Mouse (Mus musculus) ovary, postnatal 10 days (tissue): ENCODE results near the gene Rnf135.
"Not testable (repeated sequence)": the region's sequence is repeated elsewhere in the genome, so short reads cannot be mapped to it uniquely, and the experiment has no call there.

Source experiments
- DNase-seq: peaks from one replicate; pipeline ENCODE4 v3.0.0; 2022; ENCODE audit warnings: low spot score

Rnf135 gene

DNA sequence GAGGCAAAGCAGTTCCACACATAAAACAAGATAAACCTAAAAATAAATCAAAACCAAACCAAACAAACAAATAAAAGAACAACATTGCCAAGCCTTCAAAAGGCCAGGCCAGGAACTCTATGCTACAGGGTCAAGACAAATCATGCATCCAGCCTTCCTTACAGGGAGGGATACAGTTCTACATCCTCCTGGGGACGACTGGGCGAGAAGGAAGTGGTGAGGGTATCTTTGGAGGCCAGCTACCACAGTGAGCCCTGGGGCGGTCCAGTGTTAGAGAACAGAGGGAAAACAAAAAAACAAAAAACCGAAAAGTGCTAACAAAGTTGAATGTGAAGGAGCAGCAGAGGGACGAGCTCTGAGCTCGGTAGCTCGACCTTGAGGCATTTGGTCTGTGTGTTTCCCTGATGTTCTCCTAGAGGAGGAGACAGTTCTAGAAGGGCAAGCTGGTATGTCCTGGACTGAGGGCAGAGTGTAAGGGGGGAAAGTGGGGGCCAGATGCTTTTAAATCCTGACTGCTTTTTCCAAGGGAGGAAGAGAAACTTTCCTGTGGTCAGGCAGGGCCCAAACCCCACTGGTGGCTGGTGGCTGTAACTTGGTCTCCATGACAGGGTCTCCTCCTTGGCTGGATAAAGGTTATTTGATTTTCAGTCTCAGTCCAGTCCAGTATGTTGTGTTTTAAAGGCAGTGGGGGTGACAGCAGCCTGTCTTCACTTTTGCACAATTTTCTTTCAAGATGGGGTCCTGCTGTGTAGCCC, 20.1 kb upstream of the Rnf135 start:
- DNase-seq, result no peak

- DNase-seq, result no peak
Observed at GRCm38 (mm10) chr11:80164224-80164623, 19.4 kb upstream of the Rnf135 start.

GRCm38 (mm10) chr11:80168121-80168520, 15.5 kb upstream of the Rnf135 start:
- no peak for DNase-seq

- DNase-seq, result no peak
Observed at GRCm38 (mm10) chr11:80168611-80169249, 14.9 kb upstream of the Rnf135 start.

GRCm38 (mm10) chr11:80169629-80170028, 14.0 kb upstream of the Rnf135 start:
- no peak for DNase-seq

DNA sequence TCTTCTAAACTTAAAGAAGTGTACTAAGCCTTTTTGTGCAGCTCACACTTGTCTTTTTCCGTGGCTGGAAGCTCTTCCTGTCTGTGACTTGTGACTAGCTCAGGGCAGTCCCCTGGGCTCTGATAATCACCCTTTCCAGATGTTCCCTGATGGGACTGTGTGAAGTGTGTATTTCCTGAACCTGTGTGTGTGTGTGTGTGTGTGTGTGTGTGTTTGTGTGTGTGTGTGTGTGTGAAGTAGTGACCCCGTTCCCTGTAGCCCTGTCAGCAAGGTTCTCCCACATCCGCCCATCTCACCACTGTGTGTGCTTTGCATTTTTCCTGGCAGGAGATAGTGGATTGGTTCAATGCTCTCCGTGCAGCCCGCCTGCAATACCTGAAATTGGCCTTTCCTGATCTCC, 13.3 kb upstream of the Rnf135 start:
- DNase-seq, result no peak

- no peak for DNase-seq
Observed at GRCm38 (mm10) chr11:80171884-80172283, 11.8 kb upstream of the Rnf135 start.

DNA sequence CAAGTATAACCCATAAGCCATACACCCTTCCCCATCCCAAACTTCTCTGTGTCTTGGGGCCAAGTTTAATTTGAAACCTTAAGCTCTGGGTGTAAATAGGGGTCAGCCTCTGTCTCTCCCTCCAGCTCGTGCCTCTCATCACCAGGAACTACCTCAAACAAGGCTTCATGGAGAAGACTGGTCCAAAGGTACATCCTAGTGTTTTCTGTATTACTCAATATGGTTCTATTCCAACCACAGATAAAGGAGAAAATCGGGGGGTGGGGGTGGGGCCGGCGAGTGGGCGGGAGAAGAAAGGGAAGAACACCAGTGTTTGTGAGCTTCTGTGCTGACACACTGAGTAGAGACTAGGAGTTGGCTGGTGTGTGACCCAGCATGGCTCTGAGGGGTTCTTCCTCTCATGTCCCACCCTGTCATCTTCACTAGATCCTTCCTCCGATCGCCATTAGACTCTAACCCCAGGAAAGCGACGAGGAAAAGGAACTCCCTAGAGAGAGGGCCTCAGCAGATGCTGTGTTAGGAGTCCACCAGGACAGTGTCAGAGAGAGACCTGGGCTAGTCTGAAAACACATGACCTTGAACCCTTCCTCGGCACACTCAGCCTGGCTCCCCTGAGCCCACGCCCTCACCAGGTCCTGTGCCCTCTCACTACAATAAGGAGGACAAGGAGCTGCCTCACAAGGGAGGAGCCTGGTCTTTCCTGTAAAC, 9.5 kb upstream of the Rnf135 start:
- no peak for DNase-seq

DNA sequence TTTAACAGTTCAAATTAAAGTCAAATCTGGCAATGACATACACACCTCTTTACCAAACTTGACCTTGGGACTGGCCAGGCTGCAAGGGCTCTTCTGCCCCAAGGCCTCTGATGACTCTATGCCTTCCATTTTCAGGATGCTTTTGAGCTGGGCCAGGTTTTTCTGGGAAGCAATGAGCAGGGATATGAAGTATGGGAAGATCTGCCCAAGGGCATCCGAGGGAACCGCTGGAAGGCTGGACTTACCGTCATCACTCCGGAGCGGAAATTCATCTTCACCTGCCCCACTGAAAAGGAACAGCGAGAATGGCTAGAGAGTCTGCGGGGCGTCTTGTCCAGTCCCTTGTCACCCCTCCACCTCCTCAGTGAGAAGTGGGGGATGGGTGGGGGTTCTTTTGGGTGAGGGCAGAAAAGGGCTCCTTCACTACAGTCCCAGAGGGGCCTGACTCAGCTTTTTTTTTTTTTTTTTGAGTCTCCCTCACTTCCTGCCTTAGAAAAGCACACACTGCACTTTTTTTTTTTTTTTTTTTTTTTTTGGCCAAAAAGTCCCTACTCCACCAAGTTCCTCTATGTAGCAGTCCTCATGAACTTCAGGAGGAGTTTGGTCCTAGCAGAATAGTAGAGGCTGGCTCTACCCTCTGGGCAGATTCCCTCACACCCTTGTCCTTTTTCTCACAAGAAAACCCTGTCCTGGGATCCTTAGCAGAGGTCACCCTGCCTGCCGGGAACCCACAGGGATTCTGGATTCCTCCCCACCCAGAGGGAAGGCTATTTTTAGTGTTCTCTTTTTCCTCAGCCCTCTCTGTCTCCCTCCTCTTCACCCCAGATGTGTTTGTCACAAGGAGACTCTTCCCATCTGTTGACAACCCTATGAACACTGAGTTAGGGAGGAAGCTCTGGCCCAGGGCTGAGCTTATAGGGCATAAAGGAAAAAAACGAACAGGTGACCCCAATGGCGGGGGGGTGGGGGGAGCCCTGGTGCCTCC, 6.4 kb upstream of the Rnf135 start:
- no peak for DNase-seq

- DNase-seq, result no peak
Observed at GRCm38 (mm10) chr11:80178316-80178715, 5.3 kb upstream of the Rnf135 start.

DNA sequence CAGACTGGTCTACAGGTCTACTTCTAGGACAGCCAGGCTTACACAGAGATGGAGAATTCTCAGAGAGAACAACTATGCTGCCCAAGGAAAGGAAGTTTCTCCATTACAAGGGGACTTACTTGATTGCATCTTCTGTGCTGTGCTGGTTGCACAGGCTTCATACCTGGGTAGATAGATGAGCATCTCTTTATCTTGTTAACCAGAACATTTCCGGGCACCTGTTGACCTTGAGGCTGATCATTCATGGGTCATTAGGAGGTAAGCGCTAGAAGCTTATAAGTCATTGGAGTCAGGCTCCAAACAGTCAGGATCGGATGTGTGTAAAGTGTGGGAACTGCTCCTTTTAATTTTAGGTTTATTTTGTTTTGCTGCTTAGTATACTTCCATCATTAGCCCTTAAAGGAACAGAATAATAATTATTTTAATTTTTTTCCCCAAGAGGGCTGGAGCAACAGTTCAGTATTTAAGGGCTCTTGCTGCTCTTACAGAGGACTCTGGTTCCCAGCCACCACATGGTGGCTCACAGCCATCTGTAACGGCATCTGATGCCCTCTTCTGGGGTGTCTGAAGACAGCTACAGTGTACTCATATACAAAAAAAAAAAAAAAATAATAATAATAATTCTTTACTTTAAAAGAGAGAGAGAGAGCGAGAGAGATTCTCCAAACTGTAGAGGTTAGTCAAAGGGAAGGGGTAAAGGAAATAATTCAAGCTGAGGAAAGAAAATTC, 2.5 kb upstream of the Rnf135 start:
- DNase-seq, result no peak

DNA sequence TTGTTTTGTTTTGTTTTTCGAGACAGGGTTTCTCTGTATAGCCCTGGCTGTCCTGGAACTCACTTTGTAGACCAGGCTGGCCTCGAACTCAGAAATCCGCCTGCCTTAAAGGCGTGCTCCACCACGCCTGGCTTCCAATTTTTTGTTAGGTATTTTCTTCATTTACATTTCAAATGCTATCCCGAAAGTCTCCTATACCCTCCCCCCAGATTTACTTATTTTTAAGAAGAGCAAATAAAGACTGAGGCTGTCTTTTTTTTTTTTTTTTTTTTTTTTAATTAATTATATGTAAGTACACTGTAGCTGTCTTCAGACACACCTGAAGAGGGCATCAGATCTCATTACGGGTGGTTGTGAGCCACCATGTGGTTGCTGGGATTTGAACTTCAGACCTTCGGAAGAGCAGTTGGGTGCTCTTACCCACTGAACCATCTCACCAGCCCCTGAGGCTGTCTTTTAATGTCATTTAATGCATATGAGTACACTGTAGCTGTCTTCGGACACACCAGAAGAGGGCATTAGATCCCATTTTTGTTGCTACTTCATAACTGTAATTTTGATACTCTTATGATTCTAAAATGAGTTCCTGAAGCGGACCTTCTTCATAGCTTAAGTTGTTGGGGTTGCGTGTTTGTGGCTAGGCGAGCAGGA, 472 bp upstream of the Rnf135 start:
- not testable (repeated sequence) for DNase-seq

- DNase-seq, result no peak
Observed at GRCm38 (mm10) chr11:80184531-80185071, 950 bp downstream of the Rnf135 start.

DNA sequence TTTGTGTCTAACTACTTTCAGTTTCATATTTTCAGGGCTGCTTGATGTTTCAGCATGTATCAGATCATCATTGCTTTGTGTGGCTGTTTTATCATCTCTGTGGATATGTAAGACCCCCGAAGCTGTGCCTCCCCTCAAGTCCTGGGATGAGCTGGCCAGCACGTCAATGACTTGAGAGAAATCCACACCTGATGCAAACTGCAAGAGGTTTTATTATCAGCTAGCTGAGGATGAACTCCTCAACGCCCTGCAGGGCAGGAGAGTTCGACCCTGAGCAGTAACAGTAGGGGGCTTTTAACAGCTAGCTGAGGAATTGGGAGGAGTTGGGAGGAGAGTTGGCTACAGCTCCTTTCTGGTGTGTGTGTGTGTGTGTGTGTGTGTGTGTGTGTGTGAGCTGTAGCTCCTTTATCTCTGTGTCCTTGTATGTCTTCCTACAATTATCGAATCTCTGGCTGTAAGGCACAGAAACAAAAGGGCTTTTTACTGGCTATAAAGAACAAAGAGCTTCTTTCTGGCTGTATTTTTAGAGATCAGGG, 1.9 kb downstream of the Rnf135 start:
- not testable (repeated sequence) for DNase-seq

GRCm38 (mm10) chr11:80190280-80190679, 6.6 kb downstream of the Rnf135 start:
- no peak for DNase-seq

GRCm38 (mm10) chr11:80193827-80194226, 10.2 kb downstream of the Rnf135 start:
- no peak for DNase-seq

- no peak for DNase-seq
Observed at GRCm38 (mm10) chr11:80196351-80196750, 12.7 kb downstream of the Rnf135 start.

GRCm38 (mm10) chr11:80199316-80199715, 15.7 kb downstream of the Rnf135 start:
- DNase-seq, result no peak

DNA sequence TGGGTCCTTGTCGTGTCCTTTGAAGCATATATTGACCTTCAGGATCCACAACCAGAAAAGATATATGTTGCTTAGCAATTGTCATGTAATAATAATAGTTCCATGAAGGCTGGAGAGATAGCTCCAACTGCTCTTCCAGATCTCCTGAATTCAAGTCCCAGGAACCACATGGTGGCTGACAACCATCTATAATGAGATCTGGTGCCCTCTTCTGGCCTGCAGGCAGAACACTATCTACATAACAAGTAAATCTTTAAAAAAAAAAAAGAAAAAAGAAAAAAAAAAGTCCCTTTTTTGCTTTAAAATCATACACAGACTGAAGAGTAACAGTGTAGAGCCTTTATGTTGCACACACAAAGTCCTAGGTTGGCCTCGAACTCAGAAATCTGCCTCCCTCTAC, 16.1 kb downstream of the Rnf135 start:
- no peak for DNase-seq

- no peak for DNase-seq
Observed at GRCm38 (mm10) chr11:80200326-80200725, 16.7 kb downstream of the Rnf135 start.
